Mouse (Mus musculus) embryonic facial prominence, embryonic 14.5 days (tissue): ENCODE measurements around the gene Nr3c2. TPM values are rescaled to one million over a fixed set of nuclear protein-coding genes. Genes with fewer than 3 reads are reported as not detected.

Source experiments
- ATAC-seq: fragments of 200-750 bp; cut with Nextera tagmentation; 2 replicates; pipeline ENCODE4 v1.8.0; 2017; ENCODE audit warnings: low read depth, moderate number of reproducible peaks, moderate TSS enrichment
- DNase-seq: peaks from one replicate; pipeline ENCODE4 v3.0.0-alpha.2; 2015; ENCODE audit warnings: low spot score
- H3K27ac ChIP-seq: fragments of 300-500 bp; sonication (generic); replicated peaks from 2 replicates; pipeline ENCODE4 v1.5.1; 2014; ENCODE audit warnings: low read depth, mild to moderate bottlenecking, low read length, moderate library complexity
- H3K27me3 ChIP-seq: fragments of 300-500 bp; sonication (generic); replicated peaks from 2 replicates; pipeline ENCODE4 v1.6.1; 2014; ENCODE audit warnings: low read length; ENCODE audit not compliant: control insufficient read depth, insufficient read depth
- H3K36me3 ChIP-seq: fragments of 300-500 bp; sonication (generic); 2 replicates; pipeline ENCODE4 v1.6.1; 2014; ENCODE audit warnings: low read length, mixed read lengths; ENCODE audit not compliant: control insufficient read depth, insufficient read depth
- H3K4me1 ChIP-seq: fragments of 300-500 bp; sonication (generic); 2 replicates; pipeline ENCODE4 v1.6.1; 2014; ENCODE audit warnings: antibody characterized with exemption, low read length; ENCODE audit not compliant: control insufficient read depth, insufficient read depth
- H3K4me2 ChIP-seq: fragments of 300-500 bp; sonication (generic); 2 replicates; pipeline ENCODE4 v1.6.1; 2014; ENCODE audit warnings: low read depth, mild to moderate bottlenecking, low read length, moderate library complexity, mixed read lengths
- H3K4me3 ChIP-seq: fragments of 300-500 bp; sonication (generic); 2 replicates; pipeline ENCODE4 v1.5.1; 2014; ENCODE audit warnings: low read depth, mild to moderate bottlenecking, low read length
- H3K9ac ChIP-seq: fragments of 300-500 bp; sonication (generic); 2 replicates; pipeline ENCODE4 v1.6.1; 2014; ENCODE audit warnings: low read depth, mild to moderate bottlenecking, low read length, moderate library complexity, mixed read lengths
- H3K9me3 ChIP-seq: fragments of 300-500 bp; sonication (generic); 2 replicates; pipeline ENCODE4 v1.6.1; 2016; ENCODE audit warnings: low read length; ENCODE audit not compliant: control insufficient read depth
- WGBS: fragments of 180-500 bp; shearing (Covaris S2); extraction: QIAGEN DNeasy Blood & Tissue Kit; methylation state at CpG from one replicate; pipeline ENCODE4 v1.1.7; 2014; 5-methylcytosine and 5-hydroxymethylcytosine counted together
- polyA plus RNA-seq: library from polyadenylated mRNA; unstranded; fragments of >200 nt; fragmentation: Nextera tagmentation; extraction: Ambion mirVana; gene quantifications from 2 replicates; pipeline ENCODE4 v1.2.1, GENCODE M21; 2014

Nr3c2 gene
- polyA plus RNA-seq, 1 experiment from 2014 or later, result 6.5 TPM

DNA sequence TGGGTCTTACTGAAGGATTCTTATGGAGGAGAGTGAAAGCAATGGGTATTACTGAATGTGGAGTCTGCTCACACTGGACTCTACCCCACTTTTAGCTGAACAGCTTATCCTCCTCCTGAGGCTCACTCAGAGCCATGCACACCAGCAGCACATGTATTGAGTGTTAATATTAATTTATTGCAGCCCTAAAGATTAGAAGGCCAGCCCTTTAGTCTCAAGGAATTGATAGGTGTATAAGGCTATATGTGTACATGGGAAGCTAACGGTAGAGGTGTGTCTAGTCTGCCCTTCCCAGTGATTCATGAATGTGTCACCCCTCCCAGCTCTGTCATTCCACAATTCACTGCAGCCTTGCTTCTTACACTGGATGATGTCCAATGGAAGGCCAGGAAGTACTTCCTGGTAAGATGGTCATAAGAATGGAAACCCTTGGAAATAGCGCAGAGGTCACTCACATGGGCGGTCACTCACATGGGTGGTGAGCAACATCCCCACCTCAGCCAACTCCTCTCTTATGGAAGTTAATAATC is 156.3 kb downstream of the Nr3c2 start:
- no peak overlapping the region for H3K9ac ChIP-seq
- no peaks in the 10 kb centered on the region for H3K4me1 ChIP-seq
- no peak for DNase-seq
- no peaks in the 10 kb centered on the region for H3K27me3 ChIP-seq
- H3K9me3 ChIP-seq, result no peaks in the 10 kb centered on the region
- WGBS, result 93% methylated on average over 3 of the region's 3 CpGs
- H3K36me3 ChIP-seq, result no peaks in the 10 kb centered on the region
- ATAC-seq, result no peak
- no peak overlapping the region for H3K27ac ChIP-seq
- H3K4me2 ChIP-seq, result no peak overlapping the region
- no peak overlapping the region for H3K4me3 ChIP-seq

DNA sequence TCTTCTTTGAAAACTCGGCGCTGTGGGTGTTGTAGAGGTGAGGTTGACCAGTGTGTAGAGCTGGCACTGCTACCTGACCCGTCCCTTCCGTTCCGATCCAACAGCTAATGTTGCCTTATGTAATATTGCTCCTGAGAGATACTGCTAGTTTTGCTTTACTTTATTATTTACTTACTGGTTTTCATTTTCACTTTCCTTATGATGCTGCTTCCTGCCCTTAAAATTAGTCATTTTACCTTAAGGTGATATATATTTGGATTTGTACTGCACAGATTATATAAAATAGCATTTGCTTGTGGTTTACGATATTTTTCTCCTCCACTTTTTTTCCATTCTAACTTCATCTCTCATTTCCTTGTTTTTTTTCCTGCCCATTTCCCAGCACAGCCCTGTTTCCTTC is 157.6 kb downstream of the Nr3c2 start:
- no peak overlapping the region for H3K4me3 ChIP-seq
- no peak overlapping the region for H3K9ac ChIP-seq
- no peak for DNase-seq
- H3K4me2 ChIP-seq, result no peak overlapping the region
- no peaks in the 10 kb centered on the region for H3K27me3 ChIP-seq
- no peaks in the 10 kb centered on the region for H3K4me1 ChIP-seq
- H3K36me3 ChIP-seq, result no peaks in the 10 kb centered on the region
- ATAC-seq, result no peak
- no peak overlapping the region for H3K27ac ChIP-seq
- H3K9me3 ChIP-seq, result no peaks in the 10 kb centered on the region
- WGBS, result 88% methylated on average over 6 of the region's 6 CpGs

DNA sequence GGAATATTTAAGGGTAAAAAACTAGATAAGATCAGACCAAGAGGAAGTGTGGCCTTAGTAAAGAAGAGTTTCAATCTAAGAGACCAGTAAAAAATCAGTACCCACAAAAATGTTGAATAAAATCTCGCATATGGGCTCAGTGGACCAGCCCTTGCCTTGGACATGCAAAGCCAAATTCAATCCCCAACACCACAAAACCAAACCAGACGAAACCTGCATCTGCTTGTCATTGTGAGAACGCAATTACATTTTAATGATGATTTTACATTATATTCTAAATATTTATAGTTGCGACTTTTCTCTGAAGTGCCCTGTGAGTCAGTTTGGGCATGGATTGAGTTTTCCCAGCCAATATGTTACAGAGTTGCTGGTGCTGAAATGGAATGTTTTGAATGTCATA is 183.4 kb downstream of the Nr3c2 start:
- H3K4me3 ChIP-seq, result no peak overlapping the region
- ATAC-seq (no peak), DNase-seq (no peak)
- H3K9ac ChIP-seq, result no peak overlapping the region
- no peak overlapping the region for H3K4me2 ChIP-seq
- H3K9me3 ChIP-seq, result no peaks in the 10 kb centered on the region
- no peaks in the 10 kb centered on the region for H3K36me3 ChIP-seq
- no peak overlapping the region for H3K27ac ChIP-seq
- no peaks in the 10 kb centered on the region for H3K27me3 ChIP-seq
- H3K4me1 ChIP-seq, result peaks cover 12% of the 10 kb centered on the region
- WGBS, result 74% methylated on average over 4 of the region's 4 CpGs

DNA sequence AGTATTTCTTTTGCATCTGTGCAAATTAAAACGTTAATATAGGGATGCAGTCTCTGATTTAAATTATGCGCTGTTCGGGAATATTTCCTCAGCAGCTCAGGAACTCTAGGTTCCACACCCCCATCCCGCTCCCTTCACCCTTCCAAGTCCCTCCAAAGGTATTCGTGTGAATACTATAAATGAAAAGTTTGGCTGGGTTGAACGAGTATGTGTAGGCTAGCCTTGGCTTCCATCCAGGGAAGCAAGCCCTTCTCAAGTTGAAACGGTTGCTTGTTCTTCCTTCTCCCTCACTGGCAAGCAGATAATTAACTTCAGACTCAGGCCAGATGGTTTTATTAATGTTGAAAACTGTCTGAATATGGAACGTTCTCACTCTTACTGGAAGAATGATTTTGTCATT is 186.8 kb downstream of the Nr3c2 start:
- no peaks in the 10 kb centered on the region for H3K27me3 ChIP-seq
- ATAC-seq (0 out of 2 replicates have a peak, but pooled peaks have one; percentile 47), DNase-seq (peak; percentile 89)
- no peaks in the 10 kb centered on the region for H3K36me3 ChIP-seq
- H3K4me3 ChIP-seq, result no peak overlapping the region
- H3K9me3 ChIP-seq, result no peaks in the 10 kb centered on the region
- H3K4me1 ChIP-seq, result peaks cover 12% of the 10 kb centered on the region
- no peak overlapping the region for H3K9ac ChIP-seq
- 40% methylated on average over 8 of the region's 8 CpGs for WGBS
- H3K4me2 ChIP-seq, result peak overlapping the region; percentile 5; the same call in 1 of the 2 replicates
- H3K27ac ChIP-seq, result no peak overlapping the region

DNA sequence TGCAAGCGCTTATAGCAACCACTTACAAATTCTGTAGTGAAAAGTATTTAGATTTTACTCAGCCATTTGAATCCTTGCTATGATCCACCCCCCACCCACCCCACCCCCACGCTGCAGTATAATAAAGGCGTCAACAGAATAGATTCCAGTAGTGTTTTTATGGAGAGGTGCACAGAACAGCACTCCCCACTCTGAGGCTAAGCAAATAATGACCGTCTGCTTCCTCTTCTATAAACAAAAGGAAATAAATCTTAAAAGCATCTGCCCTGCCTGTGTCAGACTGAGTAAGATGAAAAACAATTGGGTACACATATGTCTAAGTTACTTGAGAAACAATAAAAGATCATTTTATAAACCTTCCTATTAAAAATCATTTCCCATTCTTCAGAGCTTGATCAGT is 197.5 kb downstream of the Nr3c2 start:
- WGBS, result 54% methylated on average over 4 of the region's 4 CpGs

DNA sequence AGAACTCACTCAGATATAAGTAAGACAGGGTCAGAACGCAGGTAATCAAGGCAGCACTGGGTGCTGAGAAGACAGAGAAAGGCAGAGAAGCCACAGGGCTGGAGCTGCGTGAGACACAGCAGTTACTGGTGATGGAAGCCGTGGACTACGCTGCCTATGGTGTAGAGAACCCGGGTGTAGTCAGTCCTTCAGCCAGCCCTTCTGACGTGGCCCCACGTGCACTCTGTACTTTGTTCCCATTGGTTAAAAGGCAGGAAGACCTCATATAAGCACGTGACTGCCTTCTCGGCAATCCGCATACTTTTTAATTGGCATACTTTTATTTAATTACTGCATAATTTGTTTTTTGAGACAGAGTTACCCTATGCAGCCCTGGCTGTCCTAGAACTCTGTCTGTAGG is 198.9 kb downstream of the Nr3c2 start:
- no peak overlapping the region for H3K27ac ChIP-seq
- 80% methylated on average over 10 of the region's 10 CpGs for whole genome bisulfite sequencing
- no peaks in the 10 kb centered on the region for H3K9me3 ChIP-seq
- DNase-seq (no peak), ATAC-seq (no peak)
- H3K27me3 ChIP-seq, result no peaks in the 10 kb centered on the region
- H3K9ac ChIP-seq, result no peak overlapping the region
- no peaks in the 10 kb centered on the region for H3K4me1 ChIP-seq
- H3K4me2 ChIP-seq, result no peak overlapping the region
- H3K4me3 ChIP-seq, result no peak overlapping the region
- no peaks in the 10 kb centered on the region for H3K36me3 ChIP-seq

More for the DNA sequence above, 197.5 kb downstream of the Nr3c2 start:
- Histone ChIP-seq H3K9ac (no peak overlapping the region), H3K27me3 (no peaks in the 10 kb centered on the region), H3K36me3 (no peaks in the 10 kb centered on the region), H3K9me3 (no peaks in the 10 kb centered on the region), H3K27ac (no peak overlapping the region), H3K4me1 (no peaks in the 10 kb centered on the region), H3K4me3 (no peak overlapping the region), H3K4me2 (no peak overlapping the region)
- no peak for ATAC-seq
- DNase-seq, result no peak

DNA sequence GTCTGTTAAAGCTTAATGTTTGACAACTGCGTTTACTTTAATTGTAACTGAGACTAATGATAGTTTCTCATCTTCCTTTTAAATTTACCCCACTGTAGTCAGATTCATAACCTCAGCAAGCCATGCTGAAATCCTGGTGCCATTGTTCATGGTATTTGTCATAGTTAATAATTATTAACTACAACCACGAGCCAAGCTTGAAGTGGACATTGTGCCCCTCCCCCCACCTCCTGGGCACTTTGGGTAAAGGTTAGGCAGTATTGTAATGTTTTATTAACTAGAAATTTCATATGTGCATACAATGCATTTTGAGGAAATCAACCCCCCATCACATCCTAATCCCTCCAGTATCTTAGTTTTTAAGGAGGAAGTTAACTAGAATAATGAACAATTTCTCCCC is 201.1 kb downstream of the Nr3c2 start:
- H3K36me3 ChIP-seq, result no peaks in the 10 kb centered on the region
- DNase-seq (no peak), ATAC-seq (no peak)
- no peaks in the 10 kb centered on the region for H3K4me1 ChIP-seq
- H3K4me3 ChIP-seq, result no peak overlapping the region
- no peak overlapping the region for H3K9ac ChIP-seq
- WGBS, result 82% methylated on average over 2 of the region's 2 CpGs
- no peak overlapping the region for H3K4me2 ChIP-seq
- H3K9me3 ChIP-seq, result no peaks in the 10 kb centered on the region
- no peak overlapping the region for H3K27ac ChIP-seq
- no peaks in the 10 kb centered on the region for H3K27me3 ChIP-seq

DNA sequence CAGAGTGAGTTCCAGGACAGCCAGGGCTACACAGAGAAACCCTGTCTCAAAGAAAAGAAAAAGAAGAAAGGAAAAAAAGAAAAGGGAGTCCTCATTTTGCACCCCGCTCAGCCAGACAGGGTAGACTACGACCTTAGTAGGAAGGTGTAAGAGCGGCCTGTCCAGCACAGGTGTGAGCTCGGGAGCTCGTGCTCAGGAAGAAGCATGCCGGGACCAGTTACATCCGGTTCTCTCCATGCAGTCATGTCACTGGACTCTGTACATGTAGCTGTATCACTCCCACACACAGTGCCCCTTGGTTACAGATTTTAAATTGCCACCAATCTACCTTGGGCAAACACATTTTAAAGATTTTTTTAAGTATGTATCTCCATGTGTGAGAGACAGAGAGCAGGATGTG is 203.6 kb downstream of the Nr3c2 start:
- DNase-seq, result no peak
- Histone ChIP-seq H3K4me2 (no peak overlapping the region), H3K27me3 (no peaks in the 10 kb centered on the region), H3K27ac (no peak overlapping the region), H3K4me1 (no peaks in the 10 kb centered on the region), H3K36me3 (no peaks in the 10 kb centered on the region), H3K9me3 (no peaks in the 10 kb centered on the region), H3K4me3 (no peak overlapping the region), H3K9ac (no peak overlapping the region)
- no peak for ATAC-seq
- WGBS, result 94% methylated on average over 7 of the region's 7 CpGs

DNA sequence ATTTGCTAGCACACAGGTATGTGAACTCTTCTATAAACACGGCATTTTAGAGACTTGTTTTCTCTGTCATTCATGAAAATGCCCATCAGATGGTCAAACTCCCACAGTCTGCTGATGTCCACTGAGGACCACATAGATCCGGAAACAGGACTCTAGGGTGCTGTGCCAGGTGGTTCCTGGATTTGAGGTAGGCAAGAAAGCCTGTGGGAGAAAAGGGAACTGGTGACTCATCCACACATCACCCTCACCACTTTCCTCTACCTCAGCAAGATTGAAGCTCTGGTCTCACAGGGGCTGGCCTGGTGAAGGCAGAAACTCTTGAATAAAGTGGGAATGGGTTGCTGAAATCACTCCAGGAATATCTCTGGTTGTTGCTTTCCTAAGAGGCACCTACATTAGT is 213.5 kb downstream of the Nr3c2 start:
- Histone ChIP-seq H3K36me3 (no peaks in the 10 kb centered on the region), H3K4me3 (no peak overlapping the region), H3K27me3 (no peaks in the 10 kb centered on the region), H3K4me2 (no peak overlapping the region), H3K4me1 (no peaks in the 10 kb centered on the region), H3K9ac (no peak overlapping the region), H3K9me3 (no peaks in the 10 kb centered on the region), H3K27ac (no peak overlapping the region)
- 88% methylated on average over 2 of the region's 2 CpGs for WGBS
- ATAC-seq (no peak), DNase-seq (no peak)
